Mouse (Mus musculus): ENCODE measurements around the gene Pfpl.

Pfpl gene

GRCm38 (mm10) chr19:12427605-12428004, at the start of gene Pfpl:
Pfpl (plus strand) TSS chr19:12427905.
- DNase-seq = no peak

GRCm38 (mm10) chr19:12386979-12387378, 40.7 kb upstream of the Pfpl start, which contains the start of gene Olfr1440:
Olfr1440 (plus strand) TSS chr19:12387279.
- no peak for DNase-seq

GRCm38 (mm10) chr19:12413737-12414136, 14.0 kb upstream of the Pfpl start:
- DNase-seq = no peak

GRCm38 (mm10) chr19:12417361-12417760, 10.3 kb upstream of the Pfpl start, which contains the start of gene Olfr1441:
Olfr1441 (plus strand) TSS chr19:12417433.
- no peak for DNase-seq

- no peak for DNase-seq
These were observed 9.4 kb upstream of the Pfpl start for GRCm38 (mm10) chr19:12418312-12418711.

GRCm38 (mm10) chr19:12420555-12420954, 7.2 kb upstream of the Pfpl start:
- no peak for DNase-seq

- no peak for DNase-seq
These were observed 6.0 kb upstream of the Pfpl start for GRCm38 (mm10) chr19:12421680-12422079.

- no peak for DNase-seq
These were observed 604 bp upstream of the Pfpl start for GRCm38 (mm10) chr19:12427101-12427500.

GRCm38 (mm10) chr19:12433033-12433432, 5.3 kb downstream of the Pfpl start:
- peak; percentile 48 for DNase-seq

GRCm38 (mm10) chr19:12435011-12435416, 7.3 kb downstream of the Pfpl start:
- no peak for DNase-seq

GRCm38 (mm10) chr19:12435750-12436524, 8.2 kb downstream of the Pfpl start:
- DNase-seq = no peak

GRCm38 (mm10) chr19:12439581-12439980, 11.9 kb downstream of the Pfpl start:
- no peak for DNase-seq

GRCm38 (mm10) chr19:12440103-12440725, 12.5 kb downstream of the Pfpl start:
- DNase-seq = no peak

- no peak for DNase-seq
These were observed 14.9 kb downstream of the Pfpl start for GRCm38 (mm10) chr19:12442560-12442959.

- no peak for DNase-seq
These were observed 17.3 kb downstream of the Pfpl start for GRCm38 (mm10) chr19:12445014-12445413.

GRCm38 (mm10) chr19:12457401-12458066, 29.8 kb downstream of the Pfpl start:
- DNase-seq = no peak

- no peak for DNase-seq
These were observed 31.8 kb downstream of the Pfpl start for GRCm38 (mm10) chr19:12459516-12459915.

GRCm38 (mm10) chr19:12460282-12461249, 32.9 kb downstream of the Pfpl start, which contains the start of gene Mpeg1:
Mpeg1 (plus strand) TSS chr19:12460779.
- DNase-seq = no peak

- no peak for DNase-seq
These were observed 35.4 kb downstream of the Pfpl start for GRCm38 (mm10) chr19:12462851-12463721.

GRCm38 (mm10) chr19:12463722-12464035, 36.0 kb downstream of the Pfpl start:
- peak; percentile 25 for DNase-seq

- DNase-seq = no peak
These were observed 36.4 kb downstream of the Pfpl start for GRCm38 (mm10) chr19:12464127-12464526.

- DNase-seq = no peak
These were observed 37.0 kb downstream of the Pfpl start for GRCm38 (mm10) chr19:12464674-12465073.

Data from kidney, postnatal 14 days (tissue).